Mouse (Mus musculus): ENCODE results near the gene Cyp2b23.
"Not testable (repeated sequence)": the region's sequence is repeated elsewhere in the genome, so short reads cannot be mapped to it uniquely, and the experiment has no call there.

The Cyp2b23 gene

DNA sequence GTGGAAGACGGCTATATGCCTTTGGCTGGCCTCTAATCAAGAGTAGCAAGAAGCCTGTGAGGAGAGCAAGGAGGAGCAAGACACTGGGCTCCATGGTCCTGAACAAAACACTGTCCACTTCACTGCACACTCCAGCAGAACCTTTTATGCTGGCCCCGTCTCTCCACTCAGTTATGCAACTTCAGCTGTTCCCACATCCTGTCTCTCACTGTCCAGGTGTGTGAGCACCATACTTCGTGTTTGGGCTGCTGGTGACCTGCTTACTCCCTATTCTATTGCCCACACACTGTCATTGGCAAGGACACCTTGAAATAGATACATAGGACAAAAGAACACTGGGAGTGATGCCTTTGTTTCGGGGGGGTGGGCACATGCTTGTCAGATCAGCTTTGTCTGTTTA lies at the start of gene Cyp2b23:
Cyp2b23 (minus strand) TSS at position 101 of the 400 bp plus-strand sequence.
- DNase-seq (ENCODE audit: low spot score in 2 of 2) = no peak

DNA sequence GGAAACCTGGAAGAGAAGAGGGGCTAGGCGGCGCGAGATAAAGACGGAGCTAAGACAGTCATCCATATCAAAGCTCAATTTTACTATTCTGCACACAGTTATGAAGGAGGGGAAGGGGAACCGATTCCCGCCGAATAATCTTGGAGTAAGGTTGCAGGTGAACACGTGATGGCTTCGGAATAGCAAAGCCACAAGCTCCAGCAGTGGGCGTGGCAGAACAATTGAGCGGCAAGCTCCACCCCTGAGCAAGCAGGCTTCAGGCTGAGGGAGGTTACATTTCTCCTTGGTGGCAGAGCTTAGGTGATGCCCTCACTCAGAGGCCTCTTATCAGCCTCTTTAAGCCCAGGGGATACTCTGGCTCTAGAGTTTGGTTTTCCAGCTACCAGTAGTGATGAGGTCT lies 24.8 kb upstream of the Cyp2b23 start:
- DNase-seq (ENCODE audit: low spot score in 2 of 2) = no peak

DNA sequence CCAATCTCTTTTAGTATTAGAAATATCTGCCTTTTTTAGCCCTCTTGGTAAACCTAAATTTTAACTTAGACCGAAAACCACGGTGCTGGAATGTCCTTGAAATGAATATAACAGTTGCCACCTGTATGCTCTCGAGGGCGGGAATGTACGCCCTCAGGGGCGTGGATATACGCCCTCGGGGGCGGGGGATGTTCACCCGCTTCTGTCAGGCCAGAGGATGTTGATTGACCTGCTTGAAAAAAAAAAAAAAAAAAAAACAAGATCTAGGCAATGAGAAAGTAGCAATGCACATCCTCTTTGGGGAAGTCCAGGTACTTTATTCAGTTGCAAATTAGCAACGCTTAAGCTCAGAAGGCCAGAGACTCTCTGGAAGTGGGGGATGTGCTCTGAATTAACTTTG lies 20.8 kb upstream of the Cyp2b23 start:
- no peak for DNase-seq (ENCODE audit: low spot score in 2 of 2)

DNA sequence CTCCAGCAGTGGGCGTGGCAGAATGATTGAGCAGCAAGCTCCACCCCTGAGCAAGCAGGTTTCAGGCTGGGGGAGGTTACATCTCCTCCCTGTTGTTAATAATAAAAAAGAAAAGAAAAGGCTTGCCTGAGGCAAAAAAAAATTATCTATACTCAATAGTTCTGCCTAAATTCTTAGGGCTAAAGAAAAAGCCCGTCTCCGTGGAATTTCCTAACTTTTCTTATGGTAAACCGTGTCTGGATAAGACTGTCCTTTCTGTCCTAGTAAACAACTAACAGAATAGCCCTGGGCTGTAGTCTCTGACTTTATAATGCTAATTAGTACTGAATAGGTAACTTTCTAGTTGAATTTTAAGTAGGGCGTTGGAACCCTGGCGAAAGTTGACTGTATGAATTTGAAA lies 20.0 kb upstream of the Cyp2b23 start:
- DNase-seq (ENCODE audit: low spot score in 2 of 2) = not testable (repeated sequence)

DNA sequence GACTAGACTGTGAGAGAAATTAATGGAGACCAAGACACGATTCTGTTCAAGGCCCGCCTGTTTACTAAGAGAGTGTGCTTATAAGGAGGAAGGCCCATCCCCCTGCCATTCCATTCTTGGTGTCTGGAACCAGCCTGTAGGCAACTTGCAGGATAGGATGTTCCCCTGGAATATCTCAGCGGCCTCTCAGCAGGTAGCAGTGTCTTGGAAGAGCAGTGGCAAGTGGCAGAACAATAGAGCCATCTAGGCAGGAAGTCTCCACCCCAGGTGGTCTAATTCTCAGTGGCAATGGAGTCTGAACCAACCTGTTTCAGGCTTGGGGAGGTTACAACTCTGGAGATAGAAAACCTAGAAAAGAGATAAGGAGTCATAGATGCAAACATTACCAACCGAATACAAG lies 13.9 kb upstream of the Cyp2b23 start:
- no peak for DNase-seq (ENCODE audit: low spot score in 2 of 2)

DNA sequence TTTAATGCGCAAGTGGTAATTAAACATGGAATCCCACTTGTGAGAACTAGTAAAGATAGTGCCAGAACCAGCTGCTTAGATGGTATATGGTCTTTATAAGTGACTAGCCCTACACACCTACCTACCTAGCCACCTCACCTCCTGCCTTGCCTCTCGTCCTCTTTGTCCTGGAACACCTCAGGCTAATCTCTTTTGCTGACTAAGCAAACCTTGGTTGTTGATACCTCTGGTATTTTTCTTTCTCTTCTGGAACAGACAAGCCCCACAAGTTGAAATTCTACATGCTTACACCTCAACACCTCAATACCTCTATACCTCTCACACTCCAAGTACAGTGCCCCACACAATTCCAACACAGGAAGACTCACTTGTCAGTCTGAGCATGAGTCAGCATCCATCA lies 524 bp downstream of the Cyp2b23 start:
- no peak for DNase-seq (ENCODE audit: low spot score in 2 of 2)

DNA sequence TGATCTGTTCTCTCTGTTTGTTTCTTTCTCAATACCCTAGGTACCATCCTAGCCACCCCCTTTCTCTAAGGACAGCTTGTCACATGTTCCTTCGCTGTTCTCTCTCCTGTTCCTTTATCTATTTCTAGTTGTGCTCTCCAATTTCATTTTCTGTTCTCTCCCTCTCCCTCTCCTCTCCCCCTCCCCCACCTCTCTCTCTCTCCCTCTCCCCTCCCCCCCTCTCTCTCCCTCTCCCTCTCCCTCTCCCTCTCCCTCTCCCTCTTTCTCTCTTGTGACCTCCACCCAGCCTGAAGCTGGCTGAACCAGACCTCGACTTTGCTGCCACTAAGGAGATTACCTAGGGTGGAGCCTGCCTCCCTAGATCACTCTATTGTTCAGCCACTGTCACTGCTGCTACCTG lies 18.8 kb downstream of the Cyp2b23 start:
- DNase-seq (ENCODE audit: low spot score in 2 of 2) = not testable (repeated sequence)

DNA sequence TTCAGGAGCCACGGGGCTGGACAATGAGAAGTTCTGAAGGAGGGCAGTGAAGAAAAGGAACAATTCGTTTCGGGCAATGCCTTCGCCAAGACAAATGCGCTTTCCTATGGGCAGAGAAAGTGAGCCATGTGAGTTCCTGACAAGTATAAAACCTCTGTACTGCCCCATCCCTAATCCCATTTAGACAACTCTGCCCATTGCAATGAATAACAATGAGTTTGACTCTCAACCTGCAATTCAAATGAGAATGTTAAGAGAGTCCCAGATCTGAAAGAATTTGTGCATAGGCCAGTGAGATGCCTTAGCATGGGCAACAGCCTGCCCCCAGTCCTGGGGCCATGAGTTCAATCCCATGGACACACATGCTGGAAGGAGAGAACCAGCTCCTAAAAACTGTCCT lies 20.2 kb downstream of the Cyp2b23 start:
- DNase-seq (ENCODE audit: low spot score in 2 of 2) = no peak

DNA sequence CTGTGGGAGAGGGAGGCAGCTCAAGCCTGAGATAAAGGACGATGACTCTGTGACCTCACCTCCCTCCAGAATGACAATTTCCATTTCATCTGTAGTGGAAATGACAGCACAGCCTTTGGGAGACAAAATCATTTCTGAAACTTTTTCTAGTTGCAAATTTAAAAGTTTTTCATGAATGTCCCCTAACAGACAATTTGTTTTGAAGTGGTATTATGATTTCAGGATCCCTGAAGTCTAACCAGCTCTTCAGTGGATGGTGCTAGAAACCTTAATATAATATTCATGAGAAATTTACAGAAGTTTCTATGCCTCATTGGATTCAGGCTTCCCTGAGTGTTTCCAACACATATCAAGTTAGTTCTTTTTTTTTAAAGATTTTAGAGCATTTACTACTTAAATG lies 67.9 kb downstream of the Cyp2b23 start, which contains the start of gene Vmn1r185:
Vmn1r185 (minus strand) TSS at position 101 of the 400 bp plus-strand sequence.
- DNase-seq (ENCODE audit: low spot score in 2 of 2) = not testable (repeated sequence)

All from thymus, postnatal 10 days (tissue).